Mouse (Mus musculus): ENCODE measurements at regions not wholly inside any gene's neighbourhood (a gene's known extent, or its start where the extent isn't known, plus 50 kb on each side); places are given as distances from the start of the nearest gene placed in this dataset.
A peak's percentile ranks its signal among the peaks of the same experiment; 100 is the strongest.
"Not testable (repeated sequence)": the region's sequence is repeated elsewhere in the genome, so short reads cannot be mapped to it uniquely, and the experiment has no call there.

DNA sequence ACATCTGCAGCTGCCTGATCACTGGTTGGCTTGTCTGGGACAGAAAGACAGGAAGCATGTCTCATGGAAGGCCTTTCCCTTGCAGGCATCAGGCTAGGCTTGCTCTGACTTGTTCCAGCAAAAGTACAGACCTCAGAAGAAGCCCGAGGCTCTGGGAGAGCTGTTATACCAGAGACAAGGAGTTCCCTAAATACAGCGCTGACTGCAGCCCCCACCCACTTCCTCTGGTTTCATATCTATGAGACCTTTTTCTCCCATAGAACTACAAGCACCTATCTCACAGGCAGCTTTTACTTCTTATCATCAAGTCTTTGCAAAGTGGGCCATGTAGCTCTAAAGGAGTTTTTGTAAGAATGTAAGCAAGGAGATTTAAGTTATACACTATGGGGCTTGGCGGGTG lies 312.2 kb upstream of the Vmn1r3 start:
- ATAC-seq (replicated peaks; ENCODE audit: low read depth, poor library complexity, severe bottlenecking) = peak; percentile 66

DNA sequence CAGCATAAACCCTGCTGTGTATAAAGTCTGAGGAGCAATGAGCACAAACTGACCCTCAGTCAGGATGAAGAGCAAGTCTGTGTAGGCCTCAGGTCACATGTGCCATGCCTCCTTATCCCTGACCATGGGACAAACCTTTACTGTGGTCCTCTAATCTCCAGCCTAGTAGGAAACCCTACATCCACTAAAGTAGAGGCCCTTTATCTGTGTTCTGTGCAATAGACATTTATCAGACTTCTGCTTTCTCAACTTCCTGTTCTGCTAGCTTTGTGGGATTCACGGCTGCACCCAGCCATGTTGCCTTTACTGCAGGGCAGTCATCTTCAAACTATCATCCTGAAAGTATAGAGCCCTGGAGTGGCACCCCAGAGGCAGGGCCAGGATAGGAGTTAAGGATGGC lies 310.8 kb upstream of the Vmn1r3 start:
- ATAC-seq (replicated peaks; ENCODE audit: low read depth, poor library complexity, severe bottlenecking) = peak; percentile 66

DNA sequence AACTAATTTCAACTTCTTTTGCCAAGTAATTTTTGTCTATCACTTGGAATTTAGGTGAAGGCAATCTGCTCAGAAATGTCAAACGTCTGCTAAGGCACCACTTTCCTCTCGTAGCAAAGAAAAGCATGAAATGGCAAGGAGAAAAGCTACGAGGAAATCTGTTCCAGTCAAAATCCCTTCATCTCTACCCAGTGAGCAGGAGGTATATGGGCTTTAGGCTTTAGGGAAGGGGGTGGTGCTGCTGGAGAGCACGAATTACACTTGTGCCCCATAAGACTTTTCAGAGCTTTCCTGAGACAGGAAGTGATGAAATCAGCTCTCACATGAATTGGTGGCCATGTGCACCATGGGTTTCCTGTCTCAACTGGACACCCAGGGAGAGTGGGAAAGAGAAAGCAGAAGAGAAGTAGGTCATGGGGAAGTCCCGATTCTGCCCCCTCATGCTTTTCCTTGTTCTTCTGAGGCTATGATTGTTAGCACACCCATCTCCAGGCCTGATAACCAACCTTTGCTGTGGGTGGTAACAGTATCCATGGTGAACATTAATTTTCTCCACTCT lies 309.0 kb upstream of the Vmn1r3 start:
- ATAC-seq (replicated peaks; ENCODE audit: low read depth, poor library complexity, severe bottlenecking) = peak; percentile 53

DNA sequence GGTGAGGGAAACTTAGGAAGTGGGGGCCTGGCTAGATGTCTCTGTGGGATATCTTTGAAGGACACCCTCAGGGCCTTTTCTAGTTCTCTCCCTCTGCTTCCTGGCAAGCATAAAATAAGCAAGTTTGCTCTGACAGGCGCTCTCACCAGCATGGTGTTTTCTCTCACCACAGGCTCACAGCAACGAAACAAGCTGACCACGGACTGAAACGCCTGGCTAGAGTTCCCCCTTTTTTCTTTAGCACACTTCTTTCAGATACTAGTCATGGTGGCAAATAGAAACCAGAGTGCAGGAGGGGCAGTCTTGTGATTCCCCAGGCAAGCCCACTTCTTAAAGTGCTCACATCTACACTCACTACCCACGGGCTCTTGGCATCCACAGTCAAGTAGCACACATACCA lies 305.7 kb upstream of the Vmn1r3 start:
- ATAC-seq (replicated peaks; ENCODE audit: low read depth, poor library complexity, severe bottlenecking) = peak; percentile 65

DNA sequence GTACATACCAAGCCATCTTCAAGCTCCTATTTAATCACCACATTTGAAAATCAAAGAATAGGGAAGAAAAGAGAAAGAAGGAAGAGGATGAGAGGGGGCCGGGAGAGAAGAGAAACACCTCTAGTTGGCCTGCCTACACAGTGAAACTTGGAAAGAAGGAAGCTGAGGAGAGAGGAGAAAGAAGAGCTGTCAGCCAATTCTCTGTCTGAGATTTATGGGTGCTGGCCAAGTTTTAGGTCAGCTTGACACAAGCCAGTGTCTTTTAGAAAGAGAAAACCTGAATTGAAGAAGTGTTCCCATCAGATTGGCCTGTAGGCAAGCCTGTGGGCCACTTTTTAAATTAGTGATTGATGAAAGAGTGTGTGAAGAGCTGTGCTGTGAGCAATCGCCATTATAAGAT lies 296.9 kb upstream of the Vmn1r3 start:
- peak; percentile 77 for ATAC-seq (replicated peaks; ENCODE audit: low read depth, poor library complexity, severe bottlenecking)

DNA sequence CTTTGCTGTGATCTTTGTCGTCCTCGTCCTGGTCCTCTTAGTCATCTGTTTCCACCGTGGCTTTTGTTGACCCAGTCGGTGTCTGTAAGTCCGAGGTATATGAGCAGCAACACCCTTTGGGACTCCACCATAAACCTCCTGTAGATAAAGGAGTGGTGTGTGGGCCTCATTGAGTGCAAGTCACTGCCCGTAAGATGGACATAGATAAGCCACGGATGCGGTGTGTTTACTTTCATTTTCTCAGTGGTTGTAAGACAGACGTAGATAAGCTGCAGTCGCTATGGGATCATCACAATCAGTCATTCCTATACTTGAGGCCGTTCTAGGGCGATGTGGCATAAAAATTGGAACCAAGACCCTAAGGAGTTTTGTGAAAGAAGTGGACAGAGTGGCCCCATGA lies 271.6 kb upstream of the Vmn1r3 start:
- ATAC-seq (replicated peaks; ENCODE audit: low read depth, poor library complexity, severe bottlenecking) = no peak

DNA sequence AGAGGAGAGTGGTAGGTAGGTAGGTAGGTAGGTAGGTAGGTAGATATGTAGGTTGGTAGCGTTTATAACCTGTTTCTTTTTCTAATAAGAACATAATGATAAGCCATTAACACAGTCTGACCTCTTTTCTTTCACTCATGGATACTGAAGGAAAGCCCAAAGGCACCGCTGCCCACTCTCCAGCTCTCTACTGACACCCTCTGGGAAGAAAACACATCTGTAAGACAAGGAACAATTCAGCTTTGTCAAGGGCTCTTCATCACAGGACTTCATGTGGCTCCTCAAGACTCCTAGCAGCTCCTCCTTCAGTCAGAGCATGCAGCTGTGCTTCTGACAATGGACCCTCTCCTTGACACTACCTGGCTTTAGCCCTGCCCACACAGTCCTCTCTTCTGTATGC lies 252.2 kb upstream of the Vmn1r3 start:
- 0 out of 2 replicates have a peak, but pooled peaks have one; percentile 22 for ATAC-seq (replicated peaks; ENCODE audit: low read depth, poor library complexity, severe bottlenecking)

DNA sequence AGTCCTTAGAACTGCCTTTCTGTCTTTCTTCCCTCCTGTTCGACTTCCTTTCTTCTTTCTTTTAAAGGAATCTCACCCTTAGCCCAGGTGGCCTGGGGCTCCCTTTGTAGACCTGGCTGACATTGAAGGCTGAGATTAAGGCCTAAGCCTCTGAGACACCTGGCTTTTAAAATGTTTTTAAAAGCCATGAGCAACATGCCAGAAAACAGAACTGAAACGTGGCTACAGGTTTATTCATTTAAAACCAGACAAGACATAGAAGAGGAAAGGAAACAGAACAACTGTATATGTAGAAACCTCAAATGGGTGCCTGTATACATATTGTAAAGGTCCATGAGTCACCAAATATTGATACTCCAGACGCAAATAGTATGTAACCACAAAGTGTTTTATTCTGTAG lies 242.8 kb upstream of the Vmn1r3 start:
- no peak for ATAC-seq (replicated peaks; ENCODE audit: low read depth, poor library complexity, severe bottlenecking)

DNA sequence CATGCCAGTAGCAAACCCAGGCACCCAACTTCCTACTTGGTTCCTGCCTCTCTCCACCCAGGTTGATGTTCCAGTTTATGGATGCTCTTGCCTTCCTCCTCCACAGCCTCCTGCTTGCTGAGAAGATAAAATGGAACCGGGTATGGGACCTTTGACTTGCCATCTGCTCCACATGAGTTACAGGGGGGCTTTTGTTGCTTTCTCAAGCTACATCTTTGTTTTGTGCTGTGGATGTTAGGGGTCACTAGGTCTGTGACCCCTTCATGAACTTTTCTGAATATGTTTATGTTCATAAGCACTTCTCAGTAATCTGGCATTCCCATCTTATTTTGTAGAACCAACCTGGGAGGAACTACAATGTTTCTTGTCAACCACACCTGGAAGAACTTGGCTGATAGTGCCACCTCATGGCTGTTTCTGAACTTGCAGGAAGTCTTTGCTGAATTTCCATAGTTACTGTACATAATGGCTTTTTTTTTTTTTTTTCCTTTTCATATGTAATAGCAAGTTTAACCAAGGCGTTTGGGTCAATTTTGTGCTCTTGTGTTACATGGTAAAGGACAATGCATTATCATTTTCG lies 234.9 kb upstream of the Vmn1r3 start:
- ATAC-seq (replicated peaks; ENCODE audit: low read depth, poor library complexity, severe bottlenecking) = peak; percentile 90

DNA sequence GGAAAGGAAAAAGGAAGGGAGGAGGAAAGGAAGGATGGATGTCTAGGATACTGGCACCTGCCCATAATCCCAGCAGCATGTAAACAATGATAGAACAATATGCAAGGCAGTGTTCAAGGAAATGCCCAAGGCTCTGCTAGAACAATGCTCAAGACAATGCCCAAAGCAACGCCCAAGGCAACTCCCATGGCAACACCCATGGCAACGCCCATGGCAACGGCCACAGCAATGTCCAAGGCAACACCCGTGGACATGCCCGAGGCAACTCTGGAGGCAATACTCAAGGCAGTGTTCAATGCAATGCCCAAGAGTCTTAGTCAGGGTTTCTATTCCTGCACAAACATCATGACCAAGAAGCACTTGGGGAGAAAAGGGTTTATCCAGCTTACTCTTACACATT lies 231.5 kb upstream of the Vmn1r3 start:
- ATAC-seq (replicated peaks; ENCODE audit: low read depth, poor library complexity, severe bottlenecking) = no peak

DNA sequence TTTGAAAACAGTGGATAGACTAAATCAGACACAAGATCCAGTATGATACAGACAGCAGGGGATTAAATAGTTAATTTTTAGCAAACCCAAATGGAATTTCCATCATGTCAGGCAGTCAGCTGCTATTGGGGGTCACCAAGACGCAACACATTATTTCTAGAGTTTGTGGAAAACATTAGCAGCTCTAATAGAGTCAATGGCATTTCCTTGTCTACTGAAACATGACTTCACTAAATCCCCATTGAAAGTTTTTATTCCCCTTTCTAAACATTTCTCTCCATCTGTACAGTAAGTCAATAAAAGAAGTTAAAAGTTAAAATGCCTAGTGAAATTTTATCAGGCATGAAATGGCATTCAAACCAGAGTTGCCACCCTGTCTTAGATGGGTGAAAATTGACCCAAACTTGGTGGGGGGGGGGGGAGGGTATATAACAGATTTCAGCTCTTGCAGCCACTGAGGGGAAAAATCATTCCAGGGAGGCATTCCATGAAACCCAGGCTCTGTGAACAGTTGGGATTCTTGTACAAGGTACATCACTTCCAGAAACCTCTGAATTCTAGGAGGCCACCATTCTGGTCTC lies 229.4 kb upstream of the Vmn1r3 start:
- ATAC-seq (replicated peaks; ENCODE audit: low read depth, poor library complexity, severe bottlenecking) = not testable (repeated sequence)

DNA sequence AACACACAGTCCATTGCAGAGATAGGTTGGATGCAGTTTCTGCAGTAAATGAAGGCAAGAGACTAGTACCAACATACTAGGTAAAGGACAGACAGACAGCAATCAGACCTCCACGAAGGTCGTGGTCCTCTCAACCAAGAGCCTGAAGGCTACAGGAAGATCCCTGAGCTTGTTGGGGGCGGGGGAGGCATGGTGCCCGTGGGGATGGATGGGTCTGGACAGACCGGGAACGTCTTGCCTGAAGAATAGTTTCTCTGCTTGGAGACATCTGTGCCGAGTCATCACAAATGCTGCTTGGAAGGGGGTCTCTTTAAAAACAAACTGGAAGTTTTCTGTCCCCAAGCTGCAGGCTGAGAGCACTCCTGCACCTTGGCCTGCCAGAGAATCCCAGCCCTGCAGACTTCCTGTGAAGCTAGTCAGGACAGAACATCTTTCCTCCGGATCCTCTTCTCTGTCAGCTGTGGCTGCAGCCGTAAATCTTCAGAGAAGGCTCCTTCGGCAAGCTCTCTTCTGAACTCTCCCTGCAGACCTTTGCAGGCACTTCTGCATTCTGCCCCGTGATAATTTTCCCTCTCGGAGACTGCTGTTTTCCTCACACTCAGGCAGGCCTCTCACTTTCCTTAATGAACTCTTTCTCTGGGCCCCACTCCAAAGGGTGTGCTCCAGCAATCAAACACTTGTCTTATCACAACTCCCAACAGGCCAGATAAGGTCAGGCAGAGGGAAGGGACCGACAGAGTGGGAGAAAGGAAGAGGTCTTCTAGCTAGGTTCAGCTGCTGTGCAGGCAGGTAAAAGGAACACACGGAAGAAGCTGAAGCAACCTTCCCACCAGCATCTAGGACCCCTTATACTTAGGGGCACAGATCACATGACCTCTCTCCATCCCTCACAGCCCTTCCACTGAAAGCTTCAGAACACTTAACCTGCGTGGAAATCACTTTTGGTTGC lies 228.6 kb upstream of the Vmn1r3 start:
- peak; percentile 95 for ATAC-seq (replicated peaks; ENCODE audit: low read depth, poor library complexity, severe bottlenecking)

DNA sequence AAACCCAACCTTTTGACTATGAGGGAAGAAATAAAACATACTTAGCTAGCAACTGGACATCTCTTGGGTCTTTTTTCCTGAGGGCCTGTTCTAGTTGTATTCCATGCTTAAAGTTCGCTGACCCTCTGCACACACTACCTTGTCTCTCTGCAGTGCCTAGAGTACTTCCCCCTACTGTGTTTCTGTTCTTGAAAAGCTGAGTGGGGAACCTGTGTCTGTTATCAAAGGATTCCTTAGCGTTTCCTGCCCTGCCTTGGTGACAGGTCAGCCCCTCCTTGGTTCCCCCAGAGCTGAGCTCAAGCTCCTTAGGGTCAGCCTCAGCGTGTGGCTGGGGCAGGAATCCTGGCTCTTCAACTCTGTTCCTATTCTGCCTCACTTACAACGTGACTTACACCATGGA lies 227.2 kb upstream of the Vmn1r3 start:
- peak; percentile 65 for ATAC-seq (replicated peaks; ENCODE audit: low read depth, poor library complexity, severe bottlenecking)

DNA sequence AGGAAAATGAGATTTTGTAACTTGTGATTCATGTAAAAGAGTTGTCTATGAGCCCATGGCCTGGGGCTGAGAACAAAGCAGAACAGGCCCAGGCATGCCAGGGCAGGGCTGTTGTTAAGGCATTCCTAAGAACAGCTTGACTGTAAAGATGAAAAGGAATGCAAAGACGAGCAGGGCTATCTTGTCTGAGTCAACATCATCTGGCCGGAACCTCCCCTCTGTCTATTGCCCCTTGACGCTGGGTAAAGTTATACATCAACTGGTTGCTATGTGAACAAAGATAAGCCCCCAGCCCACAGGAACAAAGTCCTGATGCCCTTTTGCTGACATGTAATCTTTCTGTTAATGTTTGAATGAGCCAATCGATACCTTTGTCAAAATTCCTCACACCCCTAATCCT lies 217.7 kb upstream of the Vmn1r3 start:
- ATAC-seq (replicated peaks; ENCODE audit: low read depth, poor library complexity, severe bottlenecking) = not testable (repeated sequence)

DNA sequence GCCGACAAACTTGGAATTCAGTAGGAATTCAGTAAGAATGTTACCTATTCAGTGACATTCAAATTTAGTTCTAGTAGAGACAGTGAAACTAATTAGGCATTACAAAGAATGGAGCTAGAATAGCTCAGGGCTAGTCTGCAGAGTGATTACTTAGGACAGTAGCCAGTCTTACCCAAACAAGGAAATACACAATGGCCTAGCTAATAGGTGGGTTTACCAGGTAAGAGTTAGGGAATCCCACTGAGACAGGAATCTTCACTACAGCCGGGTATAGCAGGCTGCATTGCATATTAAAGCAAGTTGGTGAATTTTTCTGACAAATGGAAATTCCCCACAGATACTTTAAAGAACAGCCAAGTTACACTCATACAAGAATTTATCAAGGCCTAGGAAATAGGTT lies 216.6 kb upstream of the Vmn1r3 start:
- ATAC-seq (replicated peaks; ENCODE audit: low read depth, poor library complexity, severe bottlenecking) = not testable (repeated sequence)

DNA sequence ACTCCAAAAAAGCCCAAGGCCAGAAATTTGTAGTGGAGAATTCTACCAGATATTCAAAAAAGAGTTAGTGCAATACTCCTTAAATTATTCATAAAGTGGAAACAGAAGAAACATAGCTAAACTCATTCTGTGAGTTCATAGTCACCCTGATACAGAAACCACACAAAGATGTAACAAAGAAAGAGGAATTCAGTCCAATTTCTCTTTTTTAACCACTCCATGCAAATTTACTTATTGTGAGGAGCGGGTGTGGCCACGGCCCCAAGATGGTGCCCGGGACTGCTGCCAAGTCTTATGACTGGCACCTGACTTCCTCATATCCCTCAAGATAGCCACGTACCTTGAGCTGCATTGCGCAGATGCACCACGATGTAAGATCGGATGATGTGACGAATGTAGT lies 206.4 kb upstream of the Vmn1r3 start:
- not testable (repeated sequence) for ATAC-seq (replicated peaks; ENCODE audit: low read depth, poor library complexity, severe bottlenecking)

DNA sequence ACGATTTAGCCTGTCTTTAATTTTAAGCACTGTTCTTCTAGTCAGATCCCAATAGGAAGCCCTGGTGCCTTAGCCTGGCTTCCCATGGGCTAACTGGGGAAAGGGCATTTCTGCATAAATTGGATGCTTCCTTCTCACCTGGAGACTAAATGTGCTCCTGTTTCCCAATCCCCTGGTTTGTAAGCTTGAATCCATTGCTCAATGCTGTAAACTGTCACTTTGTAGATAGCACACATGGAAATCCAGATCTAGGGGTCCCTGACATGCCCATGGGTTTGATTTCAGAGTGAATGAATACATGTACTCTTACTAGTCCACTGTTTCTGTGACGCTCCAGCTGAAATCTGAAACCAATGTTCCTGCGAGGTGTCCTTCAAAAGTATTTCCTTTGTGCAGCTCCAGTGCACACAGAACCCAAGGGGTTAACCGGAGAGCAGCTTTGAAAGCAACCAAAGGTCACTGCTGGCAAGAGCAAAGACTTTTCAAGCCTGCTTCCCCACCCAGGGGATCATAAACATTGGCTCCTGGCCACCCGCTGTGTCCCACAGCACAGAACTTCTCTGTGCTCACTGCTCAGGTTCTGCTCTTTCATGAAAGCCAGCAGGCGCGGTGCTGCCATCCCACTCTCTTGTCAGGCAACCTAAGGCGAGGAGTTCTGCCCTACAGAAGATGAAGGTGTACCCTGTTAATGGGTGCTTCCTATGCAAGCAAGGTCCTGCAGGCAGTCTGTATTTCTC lies 188.0 kb upstream of the Vmn1r3 start:
- ATAC-seq (replicated peaks; ENCODE audit: low read depth, poor library complexity, severe bottlenecking) = not testable (repeated sequence)

DNA sequence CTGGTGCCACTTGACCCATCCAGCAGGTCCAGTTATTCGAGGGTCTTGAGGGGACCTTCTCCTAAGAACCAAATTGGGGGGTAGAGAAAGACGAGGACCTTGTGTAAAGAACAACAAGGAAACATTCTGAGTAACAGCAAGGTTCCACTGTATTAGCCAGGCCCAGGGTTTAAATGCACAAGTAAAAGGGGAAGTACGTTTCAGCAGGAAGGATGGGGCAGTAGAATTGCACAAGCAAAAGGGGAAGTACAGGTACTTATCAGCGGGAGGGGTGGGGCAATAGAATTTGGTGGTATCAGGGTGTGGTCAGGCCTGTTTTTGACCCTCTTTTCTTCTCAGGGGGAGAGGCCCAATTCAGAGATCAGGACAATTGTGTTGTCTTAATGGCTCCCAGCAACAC lies 182.9 kb upstream of the Vmn1r3 start:
- not testable (repeated sequence) for ATAC-seq (replicated peaks; ENCODE audit: low read depth, poor library complexity, severe bottlenecking)

DNA sequence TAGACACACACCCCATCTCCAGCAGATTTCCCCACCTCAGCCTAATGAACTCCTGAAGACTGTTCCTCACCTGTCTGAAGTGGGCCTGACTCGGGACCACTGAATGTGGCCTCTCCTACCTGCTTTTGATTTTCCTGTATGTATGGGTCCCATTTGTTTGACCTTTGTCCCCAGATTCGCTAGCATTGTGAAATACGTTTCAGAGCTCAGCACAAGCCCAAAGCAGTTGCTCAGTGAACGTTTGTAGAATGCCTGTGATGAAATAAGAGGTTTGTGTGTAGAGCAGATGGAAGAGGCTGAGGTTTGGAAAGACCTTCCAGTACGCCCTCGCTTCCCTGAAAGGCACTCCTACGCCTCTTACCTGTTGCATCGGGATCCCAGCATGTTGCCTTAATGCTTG lies 158.3 kb upstream of the Vmn1r3 start:
- not testable (repeated sequence) for ATAC-seq (replicated peaks; ENCODE audit: low read depth, poor library complexity, severe bottlenecking)

DNA sequence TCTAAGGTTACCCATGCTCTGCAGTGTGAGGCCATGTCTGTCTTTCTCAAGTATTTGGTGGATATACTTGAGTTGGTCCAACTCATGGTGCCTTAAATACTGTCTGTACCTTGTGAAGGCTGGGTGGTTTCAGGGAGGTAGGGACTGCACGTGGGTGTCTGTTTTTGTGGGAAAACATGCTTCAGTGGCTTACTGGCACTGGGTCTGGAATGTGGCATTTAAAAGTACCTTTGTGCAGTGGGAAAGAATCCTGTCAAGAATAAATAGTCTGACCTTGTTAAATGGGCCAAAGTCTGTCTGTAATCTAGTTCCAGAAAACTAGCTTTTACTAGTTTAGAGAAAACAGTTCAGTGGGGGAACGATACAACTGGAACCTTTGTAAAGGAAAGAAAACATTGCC lies 157.5 kb upstream of the Vmn1r3 start:
- not testable (repeated sequence) for ATAC-seq (replicated peaks; ENCODE audit: low read depth, poor library complexity, severe bottlenecking)

Measured in common myeloid progenitor, adult 5-6 weeks (primary cell).